Mouse (Mus musculus): ENCODE results near the gene Kctd12b.
"Not testable (repeated sequence)": the region's sequence is repeated elsewhere in the genome, so short reads cannot be mapped to it uniquely, and the experiment has no call there.

Gene Kctd12b

GRCm38 (mm10) chrX:153695782-153696395 is at the start of gene Kctd12b:
Gene Kctd12b (minus strand): TSS chrX:153696391.
- DNase-seq (ENCODE audit: low read depth, low spot score) = no peak

GRCm38 (mm10) chrX:153742493-153742892 is 46.3 kb upstream of the Kctd12b start:
- DNase-seq (ENCODE audit: low read depth, low spot score) = no peak

- no peak for DNase-seq (ENCODE audit: low read depth, low spot score)
These were observed 39.5 kb upstream of the Kctd12b start for GRCm38 (mm10) chrX:153735697-153736096.

GRCm38 (mm10) chrX:153724400-153724799 is 28.2 kb upstream of the Kctd12b start:
- DNase-seq (ENCODE audit: low read depth, low spot score) = peak; percentile 36

- DNase-seq (ENCODE audit: low read depth, low spot score) = peak; percentile 52
These were observed 27.1 kb upstream of the Kctd12b start, which contains the start of gene Nbdy for GRCm38 (mm10) chrX:153723110-153723916. Gene Nbdy (plus strand): TSS chrX:153723590.

- DNase-seq (ENCODE audit: low read depth, low spot score) = no peak
These were observed 23.4 kb upstream of the Kctd12b start for GRCm38 (mm10) chrX:153719602-153720001.

GRCm38 (mm10) chrX:153716716-153717115 is 20.5 kb upstream of the Kctd12b start:
- DNase-seq (ENCODE audit: low read depth, low spot score) = no peak

- no peak for DNase-seq (ENCODE audit: low read depth, low spot score)
These were observed 11.5 kb upstream of the Kctd12b start for GRCm38 (mm10) chrX:153707735-153708134.

- DNase-seq (ENCODE audit: low read depth, low spot score) = no peak
These were observed 4.3 kb upstream of the Kctd12b start for GRCm38 (mm10) chrX:153700463-153700862.

- not testable (repeated sequence) for DNase-seq (ENCODE audit: low read depth, low spot score)
These were observed 28.0 kb downstream of the Kctd12b start for GRCm38 (mm10) chrX:153668233-153668632.

- DNase-seq (ENCODE audit: low read depth, low spot score) = no peak
These were observed 31.3 kb downstream of the Kctd12b start for GRCm38 (mm10) chrX:153664903-153665302.

GRCm38 (mm10) chrX:153656949-153657348 is 39.2 kb downstream of the Kctd12b start:
- no peak for DNase-seq (ENCODE audit: low read depth, low spot score)

GRCm38 (mm10) chrX:153640615-153641014 is 55.6 kb downstream of the Kctd12b start:
- peak; percentile 2 for DNase-seq (ENCODE audit: low read depth, low spot score)

- peak; percentile 6 for DNase-seq (ENCODE audit: low read depth, low spot score)
These were observed 59.9 kb downstream of the Kctd12b start for GRCm38 (mm10) chrX:153636247-153636646.

Data from forelimb bud, embryonic 11.5 days (tissue).